Mouse (Mus musculus) gastrocnemius, postnatal 4 days (tissue): Measurements from ENCODE around the gene Fuk. TPM values are rescaled to one million over a fixed set of nuclear protein-coding genes. Genes with fewer than 3 reads are reported as not detected.
"Not testable (repeated sequence)": the region's sequence is repeated elsewhere in the genome, so short reads cannot be mapped to it uniquely, and the experiment has no call there.

Source experiments
- DNase-seq, 2 experiments: peaks; one replicate each; pipeline ENCODE4 v3.0.0; 2021 to 2022; ENCODE audit warnings: low spot score in 2 of 2, mixed read lengths in 2 of 2
- total RNA-seq, 2 experiments: library from RNA; stranded (reverse); gene quantifications; 2 replicates each; pipeline ENCODE4 v1.2.3; 2021

The Fuk gene
- total RNA-seq, 2 experiments from 2014 or later = 5.9 to 6.5 TPM

DNA sequence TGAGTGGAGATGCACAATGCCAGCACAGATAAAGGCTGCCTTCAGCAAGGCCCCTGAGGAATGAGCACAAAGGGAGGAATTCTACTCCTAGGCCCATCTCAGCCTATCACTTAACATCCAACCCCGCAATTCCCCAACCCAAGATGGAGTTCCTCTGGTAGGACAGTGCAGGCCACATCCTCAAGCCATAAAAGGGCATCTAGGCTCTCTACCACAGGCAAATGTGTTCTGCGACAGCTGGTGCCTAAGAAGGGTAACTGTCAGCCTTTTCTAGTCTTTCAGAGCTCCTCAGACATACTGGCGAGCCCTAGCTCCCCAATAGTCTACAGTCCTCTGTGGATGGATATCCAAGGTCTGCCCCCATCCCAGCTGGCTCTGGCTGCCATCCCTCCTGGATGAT, 15.7 kb downstream of the Fuk start:
- no peak for DNase-seq

GRCm38 (mm10) chr8:110883824-110884223, 18.5 kb downstream of the Fuk start:
- no peak for DNase-seq

DNA sequence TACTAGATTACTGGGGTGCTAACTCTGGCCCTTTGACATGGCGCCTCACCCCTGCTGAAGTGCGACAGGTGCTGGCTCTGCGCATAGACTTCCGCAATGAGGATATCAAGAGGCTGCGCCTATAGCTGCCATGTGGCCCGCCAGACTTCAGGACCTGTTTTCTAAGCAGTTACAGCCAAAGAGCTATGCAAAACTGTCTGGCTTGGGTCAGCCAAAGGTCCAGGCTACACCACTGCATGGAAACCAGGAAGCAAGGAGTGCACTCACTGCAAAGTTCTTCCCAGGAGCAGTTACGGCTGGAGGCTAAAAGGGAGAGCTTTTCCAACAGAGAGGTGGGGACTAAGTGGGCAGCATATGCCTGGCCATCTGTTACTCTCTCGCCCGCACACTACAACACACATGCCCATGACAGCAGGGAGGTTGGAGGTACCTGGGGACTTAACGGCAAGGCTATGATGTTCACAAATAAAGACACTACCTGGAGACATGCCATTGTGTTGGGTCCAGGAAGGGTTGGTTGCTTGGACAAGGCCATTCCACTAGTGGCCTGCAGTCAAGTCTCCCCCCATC, 20.5 kb downstream of the Fuk start:
- DNase-seq = no peak

DNA sequence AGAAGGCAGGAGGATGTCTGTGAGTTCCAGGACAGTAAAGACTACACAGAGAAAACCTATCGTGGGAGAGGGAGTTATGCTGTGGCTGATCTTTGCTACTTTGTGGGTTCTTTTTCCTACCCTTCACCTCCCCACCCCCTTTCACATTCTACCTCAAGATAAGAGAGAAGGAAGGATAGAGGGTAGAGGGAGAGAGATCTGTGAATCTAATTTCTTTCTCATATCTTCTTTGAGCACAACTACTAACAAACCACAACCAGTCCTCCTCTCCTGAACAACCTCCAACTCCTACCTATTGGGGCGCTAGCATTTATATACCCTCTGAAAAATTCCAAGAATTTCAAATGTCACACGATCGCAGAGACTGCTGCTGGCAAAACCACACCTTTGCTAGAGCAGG, 24.4 kb downstream of the Fuk start:
- DNase-seq = no peak

DNA sequence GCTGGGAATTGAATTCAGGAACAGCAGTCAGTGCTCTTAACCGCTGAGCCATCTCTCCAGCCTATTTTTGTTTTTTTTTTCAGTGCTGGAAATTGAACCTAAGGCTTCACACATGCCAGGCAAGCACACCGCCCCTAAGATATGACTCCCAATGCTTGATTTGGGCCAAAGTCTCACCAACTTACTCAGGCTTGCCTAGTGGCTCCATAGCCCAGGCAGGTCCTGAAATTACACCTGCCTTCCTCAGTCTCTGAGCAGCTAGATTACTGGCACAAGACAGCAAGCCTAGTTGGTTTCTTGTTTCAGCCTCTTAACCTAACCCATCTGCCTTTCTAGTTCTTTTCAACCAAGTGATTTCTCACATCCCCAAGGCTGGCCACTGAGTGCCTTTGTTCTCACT, 31.8 kb downstream of the Fuk start:
- no peak for DNase-seq

DNA sequence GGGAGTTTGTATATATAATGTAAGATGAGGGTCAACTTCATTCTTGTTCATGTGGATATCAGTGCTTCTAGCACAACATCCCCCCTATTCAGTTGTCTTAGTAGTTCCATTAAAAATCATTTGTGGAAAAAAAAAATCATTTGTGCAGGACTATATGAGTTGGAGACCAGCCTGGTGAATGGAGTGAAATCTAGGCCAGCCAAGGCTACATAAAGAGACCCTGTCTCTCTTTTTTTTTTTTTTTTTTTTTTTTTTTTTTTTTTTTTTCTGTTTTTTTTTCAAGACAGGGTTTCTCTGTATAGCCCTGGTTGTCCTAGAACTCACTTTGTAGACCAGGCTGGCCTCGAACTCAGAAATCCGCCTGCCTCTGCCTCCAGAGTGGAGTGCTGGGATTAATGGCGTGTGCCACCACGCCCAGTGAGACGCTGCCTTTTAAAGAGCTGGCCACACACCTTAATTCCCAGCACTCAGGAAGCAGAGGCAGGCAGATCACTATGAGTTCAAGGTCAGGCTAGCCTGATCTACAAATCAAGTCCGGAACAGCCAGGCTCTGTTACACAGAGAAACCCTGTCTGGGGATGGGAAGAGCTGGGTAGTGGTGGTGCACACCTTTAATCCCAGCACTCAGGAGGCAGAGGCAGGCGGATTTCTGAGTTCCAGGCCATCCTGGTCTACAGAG, 40.8 kb downstream of the Fuk start:
- DNase-seq = not testable (repeated sequence)

- no peak for DNase-seq
Observed at GRCm38 (mm10) chr8:110859651-110860501, 42.4 kb downstream of the Fuk start.

DNA sequence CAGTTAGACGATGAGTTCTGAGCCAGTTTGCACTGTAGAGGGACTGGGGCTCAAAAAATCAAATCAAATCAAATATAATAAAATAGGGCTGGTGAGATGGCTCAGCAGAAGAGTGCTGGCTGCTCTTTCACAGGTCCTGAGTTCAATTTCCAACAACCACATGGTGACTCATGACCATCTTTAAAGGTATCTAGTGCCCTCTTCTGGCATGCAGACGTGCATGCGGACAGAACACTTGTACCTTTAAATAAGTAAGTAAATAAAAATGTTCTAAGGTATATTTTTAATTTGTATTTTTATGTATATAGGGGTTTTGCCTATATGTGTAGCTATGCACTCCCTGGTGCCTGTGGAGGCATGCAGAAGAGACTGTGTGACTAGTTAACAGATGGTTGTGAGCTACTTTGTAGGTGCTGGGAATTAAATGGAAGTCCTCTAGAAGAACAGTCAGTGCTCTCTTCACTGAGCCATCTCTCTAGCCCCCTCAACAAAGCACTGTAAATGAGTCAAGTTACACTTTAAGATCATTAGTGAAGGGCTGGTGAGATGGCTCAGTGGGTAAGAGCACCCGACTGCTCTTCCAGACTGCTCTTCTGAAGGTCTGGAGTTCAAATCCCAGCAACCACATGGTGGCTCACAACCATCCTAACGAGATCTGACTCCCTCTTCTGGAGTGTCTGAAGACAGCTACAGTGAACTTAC, 45.4 kb downstream of the Fuk start:
- no peak for DNase-seq

- not testable (repeated sequence) for DNase-seq
Observed at GRCm38 (mm10) chr8:110856073-110856472, 46.2 kb downstream of the Fuk start.

DNA sequence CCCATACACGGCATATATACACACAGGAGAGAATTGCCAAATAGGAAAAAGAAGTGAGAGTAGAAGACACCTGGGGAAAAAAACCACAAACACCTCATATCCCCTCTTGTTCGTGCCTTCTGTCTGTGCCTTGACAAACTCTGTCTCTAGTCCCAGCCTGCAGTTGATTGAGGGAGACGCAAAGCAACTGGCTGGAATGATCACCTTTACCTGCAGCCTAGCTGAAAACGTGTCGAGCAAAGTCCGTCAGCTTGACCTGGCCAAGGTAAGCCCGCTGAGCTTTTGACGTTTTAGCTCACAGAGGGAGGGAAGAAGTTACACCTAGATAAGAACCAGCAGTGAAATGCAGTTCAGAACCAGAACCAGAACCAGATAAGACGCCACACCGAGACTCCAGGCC, 51.1 kb downstream of the Fuk start:
- no peak for DNase-seq

DNA sequence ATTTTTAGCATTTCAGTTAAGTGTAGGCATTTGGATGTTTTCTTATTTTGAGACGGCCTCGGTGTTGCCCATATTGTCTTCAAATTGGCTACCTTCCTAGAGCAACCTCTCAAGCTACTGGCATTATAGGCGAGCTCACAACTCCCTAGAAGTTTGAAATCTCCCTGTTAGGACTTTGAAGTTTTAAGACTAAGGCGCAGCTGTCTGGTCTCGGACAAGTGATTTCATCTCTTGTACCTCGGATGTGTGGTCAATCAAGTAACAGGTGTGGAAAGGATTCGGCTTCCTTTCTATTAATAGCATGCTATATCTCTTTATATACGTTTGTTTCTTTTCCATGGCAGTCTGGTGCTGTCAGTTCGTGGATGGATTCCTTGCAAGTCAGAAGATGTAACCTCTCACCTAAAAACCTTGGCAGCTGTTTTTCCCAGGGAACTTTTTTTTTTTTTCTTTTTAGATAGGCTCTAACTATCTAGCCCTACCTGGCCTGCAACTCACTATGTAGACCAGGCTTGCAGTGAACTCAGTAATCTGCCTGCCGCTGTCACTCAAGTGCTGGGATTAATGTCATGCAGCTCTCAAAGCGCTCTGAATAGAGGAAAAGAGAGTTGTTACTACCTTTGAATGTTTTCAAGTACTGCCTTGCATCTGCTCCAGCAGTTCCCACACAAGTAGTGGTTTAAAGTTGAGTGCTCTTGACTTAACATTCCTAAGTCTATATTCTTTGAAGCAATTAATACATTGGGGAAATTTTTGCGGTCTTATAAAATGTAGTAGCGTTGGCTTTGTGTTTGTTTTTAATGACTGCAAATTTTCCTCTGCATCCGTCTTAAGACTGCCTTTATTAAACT, 54.4 kb downstream of the Fuk start:
- no peak for DNase-seq

DNA sequence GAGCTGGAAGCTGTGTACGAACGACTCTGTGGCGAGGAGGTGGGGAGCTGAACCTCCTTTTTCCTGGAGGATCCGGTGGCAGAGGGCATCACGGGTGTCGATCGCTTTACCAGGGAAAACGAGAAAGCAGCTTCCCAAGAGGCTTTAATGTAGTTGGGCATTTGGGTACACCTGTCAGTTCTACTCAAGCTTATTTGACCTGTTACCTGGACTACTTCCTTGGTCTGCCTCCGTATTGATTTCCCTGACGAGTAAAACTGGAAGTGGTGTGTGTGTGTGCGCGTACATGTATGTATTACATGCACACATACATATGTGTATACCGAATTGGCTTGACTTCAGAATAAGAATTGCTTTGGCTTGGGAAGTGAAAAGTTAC, 55.1 kb downstream of the Fuk start:
- no peak for DNase-seq

DNA sequence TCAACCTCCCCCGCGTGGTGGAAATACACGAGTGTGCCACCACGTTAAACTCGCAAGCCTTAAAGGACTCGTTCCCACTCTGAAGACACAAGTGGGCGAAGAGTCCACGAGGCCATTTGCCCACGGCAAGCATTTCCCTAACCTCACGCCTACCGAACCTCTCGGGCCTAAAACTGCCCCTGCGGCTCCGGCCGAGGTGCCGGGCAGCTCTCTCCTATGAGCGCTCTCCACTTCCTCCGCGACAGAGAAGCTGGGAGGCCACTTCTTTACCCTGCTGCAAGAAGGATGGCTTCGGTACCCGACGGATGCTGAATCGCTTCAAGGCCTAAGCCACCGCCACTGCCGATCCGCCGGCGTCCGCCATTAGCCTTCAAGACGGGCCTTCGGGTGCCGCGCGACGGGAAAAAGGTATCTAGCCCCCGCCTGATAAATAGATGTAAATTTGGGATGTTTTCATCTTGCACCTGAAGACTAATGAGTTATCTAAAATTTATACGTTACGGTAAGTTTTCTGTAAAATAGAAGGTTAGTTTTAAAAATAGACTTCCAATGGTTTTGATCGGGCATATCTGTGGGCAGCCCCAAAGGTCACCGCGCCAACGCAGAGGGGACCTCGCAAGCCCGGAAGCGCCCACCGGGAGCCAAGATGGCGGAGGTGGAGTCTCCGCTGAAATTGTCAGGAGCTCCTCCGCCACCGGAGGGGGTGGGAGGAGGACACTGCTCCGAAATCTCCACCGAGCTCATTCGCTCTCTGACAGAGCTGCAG, 55.7 kb downstream of the Fuk start, which contains the start of the genes Cog4 and Sf3b3:
Cog4 (plus strand) TSS at position 196 of the 766 bp plus-strand sequence.
Sf3b3 (minus strand) TSS at position 383 of the 766 bp plus-strand sequence.
- DNase-seq = peak; percentile 74 to 85

- DNase-seq = no peak
Observed at GRCm38 (mm10) chr8:110845821-110846404, 56.4 kb downstream of the Fuk start.

DNA sequence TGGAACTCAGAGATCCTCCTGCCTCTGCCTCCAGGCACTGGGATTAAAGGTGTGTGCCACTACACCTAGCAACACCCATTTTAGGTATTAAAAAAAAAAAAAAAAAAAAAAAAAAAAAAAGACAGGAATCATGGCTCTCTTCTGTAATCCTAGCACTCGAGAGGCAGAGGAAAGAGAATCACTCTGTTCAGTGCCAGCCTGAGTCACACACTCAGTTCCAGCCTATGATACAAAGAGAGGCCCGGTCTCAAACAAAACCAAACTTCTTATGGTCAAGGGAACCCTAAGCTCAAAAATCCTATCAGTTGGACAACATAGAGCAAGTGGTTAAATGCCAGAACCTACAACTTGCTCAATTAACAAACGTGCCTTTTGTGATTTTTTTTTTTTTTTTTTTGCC, 57.3 kb downstream of the Fuk start:
- DNase-seq = no peak

GRCm38 (mm10) chr8:110843207-110843606, 59.1 kb downstream of the Fuk start:
- no peak for DNase-seq

DNA sequence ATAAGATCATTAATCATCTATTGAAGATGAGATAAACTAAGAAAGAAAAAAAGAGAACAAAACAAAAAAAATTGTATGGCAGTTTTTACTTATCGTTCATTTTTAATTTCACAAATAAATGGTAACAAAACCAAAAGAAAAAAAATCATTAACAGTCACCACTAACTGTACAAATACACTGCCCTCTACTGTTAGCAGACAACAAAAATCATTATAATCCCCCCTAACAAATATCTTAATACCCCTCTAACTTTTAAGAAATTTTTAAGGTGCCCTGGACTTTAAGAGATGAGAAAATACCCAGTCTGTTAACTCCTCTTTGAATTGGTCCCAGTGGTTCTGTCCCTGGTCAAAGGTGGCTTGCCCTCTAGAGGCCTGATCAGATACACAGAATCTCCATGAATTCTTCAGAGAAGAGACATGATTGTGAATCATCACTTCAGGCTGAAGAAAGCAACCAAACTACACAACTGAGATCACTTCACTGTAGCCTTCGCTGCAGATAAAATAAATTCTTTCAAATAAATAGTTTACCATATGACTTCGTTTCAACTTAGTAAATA, 60.2 kb downstream of the Fuk start:
- no peak for DNase-seq
